Mouse (Mus musculus) MEL (cell line): ENCODE measurements around the gene Ptchd1.

Experiments used
- CTCF ChIP-seq, 3 experiments: IDR thresholded peaks in 2 of 3; conservative IDR thresholded peaks in 1 of 3; 2 replicates each; pipeline ENCODE4 v1.5.1; 2011 to 2012; ENCODE audit warnings: low read length in 3 of 3, low read depth in 2 of 3, mild to moderate bottlenecking in 2 of 3, improper control_type of control experiment in 1 of 3, inconsistent platforms in 1 of 3, mixed read lengths in 1 of 3, moderate library complexity in 1 of 3; ENCODE audit not compliant: control insufficient read depth in 1 of 3, insufficient read depth in 1 of 3, poor library complexity in 1 of 3, severe bottlenecking in 1 of 3
- EP300 ChIP-seq, 2 experiments: IDR thresholded peaks; 2 replicates each; pipeline ENCODE4 v1.6.1; 2011; ENCODE audit warnings: improper control_type of control experiment in 2 of 2, low read length in 2 of 2, low read depth in 1 of 2, mild to moderate bottlenecking in 1 of 2
- GATA1 ChIP-seq: IDR thresholded peaks from 2 replicates; pipeline ENCODE4 v1.6.1; 2011; ENCODE audit warnings: low read depth, low read length, improper control_type of control experiment
- MAFK ChIP-seq: IDR thresholded peaks from 2 replicates; pipeline ENCODE4 v1.6.1; 2011; ENCODE audit warnings: low read depth, mild to moderate bottlenecking, low read length, improper control_type of control experiment, borderline replicate concordance
- MAX ChIP-seq: IDR thresholded peaks from 2 replicates; pipeline ENCODE4 v1.6.1; 2011; ENCODE audit warnings: low read length, improper control_type of control experiment
- MXI1 ChIP-seq: IDR thresholded peaks from 2 replicates; pipeline ENCODE4 v1.6.1; 2011; ENCODE audit warnings: mild to moderate bottlenecking, low read depth, low read length, improper control_type of control experiment
- MYC ChIP-seq: IDR thresholded peaks from 2 replicates; pipeline ENCODE4 v1.6.1; 2011; ENCODE audit warnings: low read depth, mild to moderate bottlenecking, low read length, improper control_type of control experiment, moderate library complexity
- POLR2A ChIP-seq, 2 experiments: IDR thresholded peaks; 2 replicates each; pipeline ENCODE4 v1.6.1; 2011 to 2012; ENCODE audit warnings: low read length in 2 of 2, mild to moderate bottlenecking in 2 of 2, control low read depth in 1 of 2, improper control_type of control experiment in 1 of 2, low read depth in 1 of 2, moderate library complexity in 1 of 2; ENCODE audit not compliant: control insufficient read depth in 1 of 2, insufficient read depth in 1 of 2, poor library complexity in 1 of 2
- RAD21 ChIP-seq: IDR thresholded peaks from 2 replicates; pipeline ENCODE4 v1.6.1; 2011; ENCODE audit warnings: mild to moderate bottlenecking, low read depth, low read length, improper control_type of control experiment
- TAL1 ChIP-seq: IDR thresholded peaks from 2 replicates; pipeline ENCODE4 v1.6.1; 2012; ENCODE audit warnings: mild to moderate bottlenecking, inconsistent platforms, low read length, moderate library complexity, mixed read lengths
- UBTF ChIP-seq: IDR thresholded peaks from 2 replicates; pipeline ENCODE4 v1.6.1; 2012; ENCODE audit warnings: low read depth, mild to moderate bottlenecking, inconsistent platforms, low read length, improper control_type of control experiment, moderate library complexity, borderline replicate concordance; ENCODE audit not compliant: insufficient read depth
- USF1 ChIP-seq: IDR thresholded peaks from 2 replicates; pipeline ENCODE4 v1.6.1; 2014; ENCODE audit warnings: low read depth, mild to moderate bottlenecking, inconsistent platforms, low read length, improper control_type of control experiment, moderate library complexity

DNA sequence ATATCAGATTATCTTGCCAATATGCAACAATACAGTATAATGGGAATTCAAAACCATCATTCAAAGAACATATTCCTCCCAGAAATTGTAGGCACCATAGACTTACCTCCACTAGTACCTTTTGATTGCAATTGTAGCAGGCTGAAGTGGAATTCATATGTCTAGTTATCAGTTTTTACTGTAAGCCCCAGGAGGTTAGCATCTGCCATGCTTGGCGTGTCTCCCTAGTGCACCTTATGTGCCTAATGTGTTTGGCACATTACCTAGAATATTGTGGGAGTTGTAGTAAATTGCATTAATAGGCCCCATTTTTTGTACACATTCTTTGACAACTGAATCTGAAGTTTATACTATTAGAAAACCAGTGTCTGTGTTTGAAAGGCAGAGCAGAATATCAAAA, 34.4 kb upstream of the Ptchd1 start:
- no peak for TF ChIP-seq EP300 (IDR thresholded peaks at IDR 0.05; ENCODE audit: low read depth in 1 of 2, low read length in 2 of 2)
- no peak for TF ChIP-seq USF1
- no peak for TF ChIP-seq POLR2A (IDR thresholded peaks at IDR 0.05; ENCODE audit: control insufficient read depth in 1 of 2, insufficient read depth in 1 of 2, low read depth in 1 of 2, low read length in 2 of 2, poor library complexity in 1 of 2)
- no peak for TF ChIP-seq CTCF (IDR thresholded peaks at IDR 0.05 in 2 of 3, conservative IDR thresholded peaks at IDR 0.05 in 1 of 3; ENCODE audit: control insufficient read depth in 1 of 3, insufficient read depth in 1 of 3, low read depth in 2 of 3, low read length in 3 of 3, poor library complexity in 1 of 3, severe bottlenecking in 1 of 3)
- TF ChIP-seq GATA1: no peak
- no peak for TF ChIP-seq TAL1
- no peak for TF ChIP-seq MAX
- TF ChIP-seq RAD21: no peak
- TF ChIP-seq MYC: no peak
- no peak for TF ChIP-seq UBTF
- no peak for TF ChIP-seq MAFK
- no peak for TF ChIP-seq MXI1
